Mouse (Mus musculus): Measurements from ENCODE around the gene Uqcr11. TPM values are rescaled to one million over a fixed set of nuclear protein-coding genes. Genes with fewer than 3 reads are reported as not detected.

The Uqcr11 gene
- polyA plus RNA-seq, 1 experiment: 2,895 TPM

DNA sequence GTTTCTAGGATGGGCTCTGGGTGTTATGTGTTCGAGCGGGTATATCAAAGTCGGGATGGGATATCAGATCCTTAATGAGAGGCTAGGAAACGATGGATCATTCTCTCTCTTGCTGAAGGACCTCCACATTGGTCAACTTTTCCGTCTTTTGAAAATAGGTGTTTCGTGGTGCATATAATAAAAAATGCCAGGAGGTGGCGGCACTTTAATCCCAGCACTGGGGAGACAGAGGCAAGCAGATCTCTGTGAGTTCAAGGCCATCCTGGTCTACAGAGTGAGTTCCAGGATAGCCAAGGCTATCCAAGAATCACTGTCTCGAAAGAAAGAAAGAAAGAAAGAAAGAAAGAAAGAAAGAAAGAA lies 27.6 kb upstream of the Uqcr11 start:
- no peak for TF ChIP-seq GATA1 (IDR thresholded peaks at IDR 0.05; ENCODE audit: low read length)

DNA sequence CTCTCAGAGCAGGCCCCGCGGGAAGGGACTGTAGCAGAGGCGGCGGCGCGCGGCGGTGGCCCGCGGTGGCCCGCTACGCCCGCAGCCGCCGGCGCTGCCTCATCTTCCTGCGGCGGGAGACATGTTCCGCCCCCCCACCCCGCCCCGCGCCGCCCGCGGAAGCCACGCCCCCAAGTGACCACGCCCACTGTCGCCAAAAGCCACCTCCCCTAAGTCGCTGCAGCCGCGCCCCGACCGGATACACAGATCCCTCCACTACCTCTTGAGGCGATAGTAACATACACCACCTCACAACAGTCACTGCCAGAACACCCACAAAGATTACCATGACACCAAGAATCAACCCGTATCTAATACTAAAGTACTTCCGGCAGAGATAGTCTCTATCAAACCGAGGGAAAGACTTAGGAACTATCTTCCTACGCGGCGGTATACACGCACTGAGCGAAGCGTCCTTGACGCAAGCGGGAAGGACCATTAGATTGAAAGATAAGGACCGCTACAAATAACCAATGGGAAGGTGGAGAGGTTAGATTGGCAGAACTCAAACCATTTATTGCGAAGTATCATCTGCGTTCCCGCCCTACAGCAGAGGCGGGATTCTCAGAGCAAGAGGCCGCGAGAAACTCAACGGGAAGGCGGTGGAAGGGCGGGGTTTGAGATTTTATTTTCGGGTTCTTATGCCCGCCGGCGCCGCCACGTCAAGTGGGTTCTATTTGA lies 27.0 kb upstream of the Uqcr11 start, which contains the start of gene Tcf3:
TSS of gene Tcf3 (minus strand) at position 135 of the 720 bp plus-strand sequence.
- peak; percentile 53 for TF ChIP-seq GATA1 (IDR thresholded peaks at IDR 0.05; ENCODE audit: low read length)

DNA sequence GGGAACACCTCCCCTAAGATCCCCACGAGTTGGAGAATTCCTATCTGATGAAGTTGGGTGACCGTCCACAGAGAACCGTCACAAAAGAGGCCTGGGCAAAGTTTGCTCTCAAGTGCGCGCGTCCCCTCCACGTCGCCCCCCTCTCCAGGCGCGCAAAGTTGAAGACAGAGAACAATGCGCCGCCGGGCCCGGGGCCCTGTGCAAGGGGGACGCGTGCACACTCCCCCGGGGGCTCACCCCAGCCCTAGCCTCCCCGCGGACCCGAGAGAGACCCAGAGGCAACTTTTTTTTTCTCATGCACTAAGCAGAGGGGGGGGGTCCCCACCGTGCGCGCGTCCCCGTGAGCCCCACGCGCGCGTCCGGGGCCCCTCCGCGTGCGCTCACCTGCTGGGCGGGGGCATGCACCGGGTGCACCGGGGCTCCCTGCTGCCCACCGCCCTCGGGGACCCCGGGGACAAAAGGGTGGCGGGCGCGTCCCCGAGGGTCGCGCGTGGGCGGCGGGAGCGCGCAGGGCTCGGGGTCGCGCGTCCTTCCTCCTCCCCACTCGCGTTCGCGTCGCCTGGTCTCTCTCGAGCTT lies 26.4 kb upstream of the Uqcr11 start:
- TF ChIP-seq GATA1 (IDR thresholded peaks at IDR 0.05; ENCODE audit: low read length): no peak

DNA sequence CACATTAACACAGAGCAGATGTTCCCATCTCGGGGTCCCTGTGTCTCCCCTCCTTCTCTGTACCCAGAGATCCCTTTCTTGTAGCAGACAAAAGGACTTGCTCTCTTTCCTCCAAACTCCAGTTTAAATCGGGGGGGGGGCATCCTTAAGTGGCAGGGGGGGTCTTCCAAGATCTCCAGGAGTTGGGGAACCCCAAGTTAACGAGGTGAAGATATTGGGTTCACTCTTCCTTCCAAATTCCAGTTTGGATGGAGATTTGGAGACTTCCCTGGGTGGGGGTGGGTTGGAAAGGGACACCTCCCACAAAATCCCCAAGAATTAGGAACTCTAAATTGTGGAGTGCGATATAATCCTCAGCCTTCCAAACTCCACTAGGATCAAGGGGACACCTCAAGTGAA lies 25.8 kb upstream of the Uqcr11 start:
- no peak for TF ChIP-seq GATA1 (IDR thresholded peaks at IDR 0.05; ENCODE audit: low read length)

DNA sequence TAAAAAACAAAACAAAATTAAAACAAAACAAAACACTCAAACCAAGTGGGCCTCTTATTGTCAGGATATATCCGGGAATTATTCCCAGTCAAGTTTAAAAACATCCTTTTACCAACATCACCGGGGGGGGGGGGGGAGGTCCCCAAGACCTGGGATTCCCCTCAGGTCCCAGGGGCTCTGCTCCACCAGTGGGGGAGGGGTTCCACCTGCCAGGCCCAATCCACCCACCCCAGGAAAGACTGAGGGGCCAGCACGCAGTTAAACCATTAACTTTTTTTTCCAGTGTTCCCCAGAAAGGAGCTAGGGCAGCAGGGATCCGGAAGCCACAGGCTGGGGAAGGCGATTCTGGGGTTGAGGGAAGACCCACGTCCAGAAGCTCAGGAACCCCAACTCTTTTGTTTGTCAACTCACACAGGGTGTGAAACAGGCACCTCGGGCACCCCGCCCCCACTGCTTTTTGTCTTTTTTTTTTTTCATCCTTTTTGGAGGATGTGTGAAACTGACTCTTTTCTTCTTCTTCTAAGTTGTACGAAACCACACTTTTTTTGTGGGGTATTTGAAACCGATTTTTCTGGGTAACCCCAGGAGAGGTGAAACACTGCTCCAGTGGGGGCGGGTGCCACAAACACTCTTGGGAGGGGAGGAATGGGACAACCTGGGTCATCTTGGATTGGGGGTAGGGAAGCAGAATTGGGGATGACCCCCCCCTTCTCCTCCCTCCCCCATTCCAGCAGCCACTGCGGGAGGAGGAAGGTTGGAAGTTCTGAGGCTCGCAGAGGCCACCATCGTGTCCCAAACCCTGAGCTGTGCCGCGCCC lies 25.1 kb upstream of the Uqcr11 start:
- no peak for TF ChIP-seq GATA1 (IDR thresholded peaks at IDR 0.05; ENCODE audit: low read length)

DNA sequence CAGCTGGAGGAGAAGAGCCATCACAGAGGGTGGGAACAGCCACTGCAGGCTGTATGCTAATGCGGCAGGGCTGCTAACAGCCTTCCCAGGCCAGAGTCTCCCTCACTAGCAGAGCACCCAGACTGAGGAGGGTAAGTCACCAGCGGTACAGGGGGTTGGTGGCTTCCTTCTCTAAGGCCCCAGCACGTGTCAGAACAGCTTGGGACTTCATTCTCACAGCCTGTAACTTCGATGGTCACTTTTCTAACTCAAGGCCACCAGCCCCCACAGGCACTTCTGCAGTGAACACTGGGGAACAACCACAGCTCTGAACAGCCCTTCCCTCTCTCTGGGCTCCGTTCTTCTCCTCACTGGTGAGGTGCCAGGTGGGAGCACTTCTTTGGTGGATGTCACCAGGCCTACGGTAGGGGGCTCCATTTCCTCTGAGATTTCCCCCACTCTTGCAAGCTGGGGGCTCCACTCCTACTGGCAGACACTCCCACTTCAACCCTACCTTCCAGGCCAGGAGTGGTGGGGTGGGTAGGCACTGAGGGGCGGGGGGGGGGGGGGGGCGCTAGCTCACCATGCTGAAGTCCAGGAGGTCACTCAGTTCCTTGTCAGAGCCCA lies 23.8 kb upstream of the Uqcr11 start:
- no peak for TF ChIP-seq GATA1 (IDR thresholded peaks at IDR 0.05; ENCODE audit: low read length)

DNA sequence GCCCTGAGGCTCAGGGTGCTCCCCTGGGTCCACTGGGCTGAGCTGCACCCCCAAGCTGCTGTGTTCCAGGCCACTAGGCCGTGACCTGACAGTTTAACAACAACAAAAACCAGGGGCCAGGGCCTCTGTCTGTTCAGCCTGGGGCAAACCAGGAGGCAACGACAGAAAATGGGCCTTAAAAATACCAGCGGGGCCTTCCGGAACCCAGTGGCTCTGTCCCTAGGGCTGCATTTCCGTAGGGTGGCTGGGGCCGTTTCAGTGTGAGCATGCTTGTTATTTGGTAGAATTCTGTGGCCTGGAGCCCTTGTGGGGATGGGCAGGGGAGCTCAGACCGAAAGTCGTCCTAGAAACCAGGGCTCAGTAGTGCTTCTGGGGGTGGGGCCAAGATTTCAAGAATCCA lies 23.2 kb upstream of the Uqcr11 start:
- no peak for TF ChIP-seq GATA1 (IDR thresholded peaks at IDR 0.05; ENCODE audit: low read length)

DNA sequence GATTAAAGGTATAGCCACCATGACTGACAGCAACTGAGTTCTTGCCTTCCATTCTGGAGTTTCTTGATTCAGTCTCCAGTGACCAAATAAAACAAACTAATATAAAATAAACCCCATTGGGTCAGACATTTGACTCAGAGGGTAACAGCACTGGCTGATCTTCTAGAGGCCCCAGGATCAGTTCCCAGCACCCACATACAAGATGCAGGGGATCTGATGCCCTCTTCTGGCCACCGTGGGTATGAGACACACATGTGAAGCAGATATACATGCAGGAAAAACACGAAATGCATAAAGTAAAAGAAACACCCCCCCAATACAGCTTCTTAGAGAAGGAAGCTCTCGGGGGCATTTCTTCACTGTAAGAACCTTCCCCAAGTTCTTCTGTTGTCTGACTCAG lies 18.4 kb upstream of the Uqcr11 start:
- TF ChIP-seq GATA1 (IDR thresholded peaks at IDR 0.05; ENCODE audit: low read length): no peak

DNA sequence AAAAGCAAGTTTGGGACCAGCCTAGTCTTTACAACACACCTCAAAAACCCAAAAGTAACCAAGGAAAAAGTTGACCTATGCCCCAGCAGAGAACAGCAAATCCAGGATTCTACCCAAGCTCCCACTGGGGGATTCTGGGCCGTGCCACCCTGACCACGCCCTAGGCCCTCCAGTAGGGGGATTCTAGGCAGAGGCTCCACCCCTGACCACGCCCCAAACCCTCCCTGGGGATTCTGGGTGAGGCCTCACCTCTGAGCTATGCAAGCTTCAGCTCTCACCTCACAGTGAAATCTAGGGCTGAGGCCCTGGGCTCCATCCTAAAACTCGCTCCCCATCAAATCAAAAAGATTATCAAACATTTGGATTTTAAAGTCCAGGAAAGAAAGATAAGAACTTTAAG lies 16.9 kb upstream of the Uqcr11 start:
- TF ChIP-seq GATA1 (IDR thresholded peaks at IDR 0.05; ENCODE audit: low read length): no peak

DNA sequence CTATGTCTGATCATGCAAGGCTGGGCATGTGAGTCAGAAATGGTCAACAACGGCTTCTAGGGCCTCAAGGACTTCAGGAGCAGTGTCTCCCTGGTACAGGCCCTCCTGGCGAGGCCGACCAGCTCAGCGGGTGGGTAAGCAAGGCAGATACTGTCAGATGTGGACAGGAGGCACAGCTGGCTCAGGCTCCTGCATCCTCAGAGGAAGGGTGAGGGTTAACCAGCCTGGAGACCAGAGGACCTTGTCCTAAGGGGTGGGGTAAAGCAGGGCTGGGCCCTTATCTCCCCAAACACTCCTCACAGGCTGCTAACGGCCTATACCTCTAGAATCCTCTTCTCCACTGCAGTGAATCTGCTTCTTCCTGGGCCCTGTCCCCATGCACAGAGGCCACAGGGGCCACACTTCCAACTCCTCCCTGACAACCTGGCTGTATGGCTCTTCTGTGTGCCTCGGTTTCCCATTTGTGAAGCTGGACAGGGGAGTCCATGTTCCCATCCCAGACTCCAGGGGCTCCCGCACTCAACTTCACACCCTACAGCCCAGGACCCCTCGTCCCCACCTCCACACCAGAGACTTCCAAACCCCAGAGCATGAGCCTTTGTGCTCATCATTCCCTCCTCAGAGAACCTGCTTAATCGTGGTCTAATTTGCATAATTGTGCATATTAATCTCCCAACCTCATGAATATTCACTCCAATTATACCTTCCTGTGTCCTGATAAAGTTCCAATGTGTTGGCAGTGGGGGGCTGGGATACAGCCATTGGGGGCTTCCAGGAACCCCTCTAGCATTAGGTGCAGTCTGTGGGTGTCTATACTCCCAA lies 15.2 kb upstream of the Uqcr11 start:
- TF ChIP-seq GATA1 (IDR thresholded peaks at IDR 0.05; ENCODE audit: low read length): no peak

DNA sequence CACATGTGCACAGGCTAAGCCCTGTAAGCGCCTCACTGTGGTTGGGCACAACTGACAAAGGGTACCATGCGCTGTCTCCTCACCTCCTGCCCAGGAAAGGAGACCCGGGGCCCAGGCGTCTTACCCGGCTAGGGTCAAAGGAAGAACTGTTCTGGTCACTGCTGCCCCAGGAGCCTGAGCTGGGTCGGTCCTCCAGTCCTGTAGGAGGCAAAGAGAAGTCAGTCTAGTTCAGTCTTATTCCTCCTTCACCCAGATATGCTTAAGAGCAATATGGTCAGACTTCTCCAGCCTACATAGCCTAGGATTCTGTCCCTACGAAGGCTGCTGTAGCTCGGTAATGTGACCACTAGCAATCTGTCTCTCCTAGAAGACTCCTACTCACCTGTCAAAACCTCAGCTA lies 14.6 kb upstream of the Uqcr11 start:
- TF ChIP-seq GATA1 (IDR thresholded peaks at IDR 0.05; ENCODE audit: low read length): no peak

DNA sequence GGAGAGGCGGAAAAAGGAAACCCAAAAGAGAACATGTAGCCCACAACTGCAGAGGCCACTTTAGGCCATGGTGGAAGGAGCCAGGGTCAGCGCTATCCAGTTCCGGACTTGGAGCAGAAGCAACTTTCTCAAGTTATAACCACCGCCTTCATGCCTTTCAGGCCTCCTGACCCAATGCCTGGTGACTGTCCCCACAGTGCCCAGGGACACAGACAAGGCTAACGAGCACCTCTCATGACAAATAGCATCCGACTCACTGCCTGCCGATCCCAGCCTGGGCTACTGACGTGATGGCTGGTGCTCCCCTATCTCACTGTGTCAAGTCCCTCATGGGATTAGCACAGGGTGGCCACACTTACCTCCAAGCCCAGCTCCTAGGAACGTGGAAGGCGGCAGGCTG lies 14.1 kb upstream of the Uqcr11 start:
- TF ChIP-seq GATA1 (IDR thresholded peaks at IDR 0.05; ENCODE audit: low read length): no peak

DNA sequence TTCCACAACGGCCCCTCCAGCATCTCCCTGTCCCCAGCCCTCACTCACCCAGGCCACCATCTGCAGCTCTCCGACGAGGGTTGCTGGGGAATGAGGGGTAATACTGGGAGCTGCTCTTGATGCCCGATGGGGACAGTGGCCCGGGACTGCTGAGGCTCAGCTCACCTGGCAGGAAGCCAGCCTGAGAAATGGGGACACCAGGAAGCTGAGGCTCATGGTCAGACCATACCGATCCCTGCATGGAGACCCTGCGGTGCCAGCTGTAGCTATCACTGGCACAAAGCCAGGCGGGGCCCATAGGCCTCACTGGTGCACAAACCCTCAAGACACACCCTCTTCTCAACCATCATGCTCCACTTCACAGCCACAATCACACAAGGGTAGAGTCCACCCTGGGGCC lies 12.8 kb upstream of the Uqcr11 start:
- no peak for TF ChIP-seq GATA1 (IDR thresholded peaks at IDR 0.05; ENCODE audit: low read length)

DNA sequence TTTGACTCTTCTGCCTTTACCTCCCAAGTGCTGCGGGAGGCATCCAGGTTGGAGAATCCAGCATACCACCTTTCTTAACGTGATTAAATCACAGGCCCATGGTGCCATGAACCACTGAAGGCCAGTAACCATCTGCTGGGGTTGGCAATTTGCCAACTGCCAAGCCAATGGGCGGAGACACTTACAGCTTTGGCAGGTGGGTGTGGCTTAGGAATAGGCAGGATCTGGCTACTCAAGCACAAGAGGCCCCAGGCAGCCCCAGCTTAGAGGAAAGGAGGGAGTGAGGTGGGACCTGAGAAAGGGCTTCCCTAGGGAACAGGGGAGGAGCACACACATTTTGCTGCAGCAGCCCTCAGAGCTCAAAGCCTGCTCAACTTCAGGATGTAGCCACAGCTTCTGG lies 11.7 kb upstream of the Uqcr11 start:
- no peak for TF ChIP-seq GATA1 (IDR thresholded peaks at IDR 0.05; ENCODE audit: low read length)

DNA sequence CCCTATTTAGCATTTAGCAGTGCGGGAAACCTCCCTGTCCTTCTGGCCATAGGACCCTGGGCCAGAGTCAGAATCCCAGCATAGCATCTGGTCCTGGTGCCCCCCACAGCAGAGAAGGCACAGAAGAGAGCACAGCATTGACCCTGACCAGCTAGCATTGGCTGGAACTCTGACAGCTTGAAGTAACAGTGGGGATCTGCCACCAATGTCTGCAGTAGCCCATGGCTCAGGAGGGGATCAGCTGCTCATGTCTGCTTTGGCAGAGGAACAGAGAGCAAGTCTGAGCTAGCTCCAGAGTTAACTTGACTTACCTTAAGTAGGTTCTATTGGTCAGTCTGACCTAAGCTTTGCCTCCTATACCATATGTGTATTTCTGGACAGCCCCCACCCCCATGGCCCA lies 11.2 kb upstream of the Uqcr11 start:
- no peak for TF ChIP-seq GATA1 (IDR thresholded peaks at IDR 0.05; ENCODE audit: low read length)

Measured in G1E-ER4 (cell line).